Mouse (Mus musculus) heart, adult 2 months (tissue): ENCODE measurements around the gene Creb3l2. TPM values are rescaled to one million over a fixed set of nuclear protein-coding genes. Genes with fewer than 3 reads are reported as not detected.

ENCODE experiments used
- DNase-seq, 2 experiments: peaks; one replicate each; pipeline ENCODE4 v3.0.0; 2021
- H3K27ac ChIP-seq: fragments of 200-600 bp; 2 replicates; pipeline ENCODE4 v1.8.1; 2022
- H3K27me3 ChIP-seq: fragments of 200-500 bp; 2 replicates; pipeline ENCODE4 v1.6.1; 2012; ENCODE audit warnings: mild to moderate bottlenecking, low read length, inconsistent platforms, mixed read lengths; ENCODE audit not compliant: control insufficient read depth, insufficient read depth
- H3K36me3 ChIP-seq: fragments of 200-500 bp; 2 replicates; pipeline ENCODE4 v1.6.1; 2012; ENCODE audit warnings: low read length, inconsistent platforms; ENCODE audit not compliant: control insufficient read depth, insufficient read depth
- H3K4me1 ChIP-seq: fragments of 200-500 bp; 2 replicates; pipeline ENCODE4 v1.6.1; 2011; ENCODE audit warnings: low read length; ENCODE audit not compliant: control insufficient read depth, insufficient read depth
- H3K4me3 ChIP-seq: fragments of 200-600 bp; 2 replicates; pipeline ENCODE4 v1.8.1; 2022
- H3K79me2 ChIP-seq: fragments of 200-500 bp; replicated peaks from 2 replicates; pipeline ENCODE4 v1.6.1; 2012; ENCODE audit warnings: mild to moderate bottlenecking, inconsistent platforms, low read length, moderate library complexity, mixed read lengths; ENCODE audit not compliant: control insufficient read depth, insufficient read depth
- H3K9ac ChIP-seq: fragments of 200-500 bp; 2 replicates; pipeline ENCODE4 v1.6.1; 2012; ENCODE audit warnings: low read depth, mild to moderate bottlenecking, control low read depth, inconsistent platforms, low read length, mixed read lengths
- CTCF ChIP-seq: fragments of 200-600 bp; IDR thresholded peaks from 2 replicates; pipeline ENCODE4 v1.8.1; 2022; ENCODE audit warnings: antibody characterized with exemption, mild to moderate bottlenecking, moderate library complexity
- EP300 ChIP-seq: fragments of 200-500 bp; IDR thresholded peaks from 2 replicates; pipeline ENCODE4 v1.6.1; 2011; ENCODE audit warnings: low read depth, low read length, control low read depth; ENCODE audit not compliant: insufficient read depth
- POLR2A ChIP-seq: fragments of 200-500 bp; IDR thresholded peaks from 2 replicates; pipeline ENCODE4 v1.6.1; 2011; ENCODE audit warnings: mild to moderate bottlenecking, low read depth, low read length, control low read depth; ENCODE audit not compliant: insufficient read depth
- WGBS: fragments of 180-500 bp; shearing (Covaris S2); methylation state at CpG from one replicate; pipeline ENCODE4 v1.1.7; 2018; 5-methylcytosine and 5-hydroxymethylcytosine counted together
- intact Hi-C: fragments of 180-260 bp; cut with DNase I; formaldehyde crosslinking; loops from one replicate; pipeline ENCODE4 v1.15.1; 2025
- long read RNA-seq: library from polyadenylated mRNA; stranded (forward); transcript quantifications from one replicate; pipeline ENCODE4 v2.0.0, GENCODE M21; 2021
- polyA plus RNA-seq: library from polyadenylated mRNA; depleted of rRNA; stranded (reverse); fragments of >200 nt; gene quantifications from 2 replicates; pipeline ENCODE4 v1.2.3, GENCODE M21; 2012; rRNA removed
- total RNA-seq, 2 experiments: library from RNA; stranded (reverse); gene quantifications; 2 replicates each; pipeline ENCODE4 v1.2.3; 2021

Creb3l2 gene
- total RNA-seq (10 to 100 TPM; 20.5 to 26.5 TPM), polyA plus RNA-seq (16.7 and 19.2 TPM in 2 replicates)
- long read RNA-seq, full-length matches to known transcripts, result 4 of 23 reads
- long read RNA-seq, partial matches to known transcripts, result 2 of 23 reads
- long read RNA-seq, other reads (novel, unspliced or antisense), result 17 of 23 reads

DNA sequence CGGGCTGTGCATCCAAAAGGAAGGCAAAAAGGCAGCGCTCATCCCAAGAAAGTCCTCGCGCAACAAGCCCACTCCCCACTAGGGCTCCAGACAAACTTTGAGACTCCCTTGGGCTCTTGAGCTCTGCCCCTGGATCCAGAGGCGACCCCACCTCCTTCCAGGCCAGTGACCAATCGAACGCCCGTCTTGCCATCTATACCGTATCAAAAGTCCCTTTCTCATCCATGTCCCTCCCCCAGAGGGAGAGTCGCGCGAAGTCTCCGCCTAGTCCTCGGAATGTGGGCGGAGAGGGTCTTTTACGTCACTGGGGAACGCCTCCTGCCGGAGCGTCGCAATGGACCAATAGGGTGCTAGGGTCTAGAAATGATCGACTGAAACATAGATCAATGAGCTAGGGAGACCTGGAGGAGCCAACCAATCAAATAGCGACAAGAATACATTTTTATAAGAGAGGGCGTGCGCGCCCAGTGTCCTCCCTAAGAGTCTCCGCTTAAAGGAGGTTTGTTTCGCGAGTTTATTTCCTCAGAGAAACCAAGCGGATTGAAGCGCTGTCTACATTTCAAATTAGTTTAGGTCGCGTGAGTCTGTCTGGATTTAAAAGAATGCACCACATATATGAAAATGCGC lies at the start of gene Creb3l2:
Gene Creb3l2, minus strand, starts transcription at position 106 of the 627 bp plus-strand sequence.
- intact Hi-C loops, result no loop called here
- H3K27ac ChIP-seq, result peak within 1 kb of the TSS; percentile 93

DNA sequence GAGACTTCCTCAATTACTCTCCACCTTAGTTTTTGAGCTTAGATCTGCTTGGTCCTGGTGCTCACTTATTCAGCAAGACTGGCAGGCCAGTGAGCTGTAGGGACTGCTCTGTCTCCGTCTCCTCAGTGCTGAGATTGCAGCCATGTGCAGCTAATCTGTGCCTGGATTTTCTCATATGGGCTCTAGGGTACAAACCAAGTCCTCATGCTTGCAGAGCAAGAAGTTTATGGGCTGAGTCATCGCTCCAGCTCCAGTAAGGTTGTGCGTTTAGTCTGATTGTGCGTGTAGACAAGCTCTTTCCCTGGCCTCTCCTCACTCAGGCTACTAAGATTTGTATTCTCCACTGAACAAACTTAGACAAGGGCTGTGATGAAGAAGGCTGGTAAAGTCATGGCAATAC lies 44.6 kb upstream of the Creb3l2 start:
- no peak for TF ChIP-seq CTCF
- no peak for TF ChIP-seq POLR2A
- Histone ChIP-seq H3K27me3 (no peaks in the 10 kb centered on the region), H3K9ac (no peak overlapping the region), H3K36me3 (no peaks in the 10 kb centered on the region), H3K79me2 (no peaks in the 10 kb centered on the region), H3K4me3 (no peak overlapping the region), H3K4me1 (no peaks in the 10 kb centered on the region), H3K27ac (no peak overlapping the region)
- WGBS, result 58% methylated on average over 4 of the region's 4 CpGs
- no peak for DNase-seq
- intact Hi-C loops, result no loop called here

More for the DNA sequence above, at the start of gene Creb3l2:
- Histone ChIP-seq H3K36me3 (peaks cover 2% of the 10 kb centered on the region; the same call in 1 of the 2 replicates), H3K79me2 (no peaks in the 10 kb centered on the region; the same call in 1 of the 2 replicates), H3K9ac (peak within 1 kb of the TSS; percentile 82), H3K4me3 (peak within 1 kb of the TSS; percentile 100), H3K27me3 (no peaks in the 10 kb centered on the region), H3K4me1 (peaks cover 5% of the 10 kb centered on the region)
- under 1% methylated on average over 33 of the region's 33 CpGs for WGBS
- peak; percentile 96 to 98 for DNase-seq
- TF ChIP-seq EP300 (peak; percentile 73), POLR2A (peak; percentile 97), CTCF (peak; percentile 47)

GRCm38 (mm10) chr6:37484588-37485070 lies 42.7 kb upstream of the Creb3l2 start:
- no peak for TF ChIP-seq POLR2A
- TF ChIP-seq CTCF, result no peak
- no peak for TF ChIP-seq EP300
- no peaks in the 10 kb centered on the region for H3K27me3 ChIP-seq
- no peak overlapping the region for H3K9ac ChIP-seq
- H3K27ac ChIP-seq, result no peak overlapping the region
- WGBS, result 59% methylated on average over 1 of the region's 1 CpGs
- no peaks in the 10 kb centered on the region for H3K4me1 ChIP-seq
- H3K36me3 ChIP-seq, result no peaks in the 10 kb centered on the region
- no peak for DNase-seq
- no peak overlapping the region for H3K4me3 ChIP-seq
- intact Hi-C loops, result no loop called here
- no peaks in the 10 kb centered on the region for H3K79me2 ChIP-seq

- Histone ChIP-seq H3K9ac (no peak overlapping the region), H3K4me3 (no peak overlapping the region), H3K4me1 (no peaks in the 10 kb centered on the region), H3K27me3 (no peaks in the 10 kb centered on the region), H3K27ac (no peak overlapping the region), H3K36me3 (no peaks in the 10 kb centered on the region), H3K79me2 (no peaks in the 10 kb centered on the region)
- DNase-seq, result no peak
- TF ChIP-seq POLR2A, result no peak
- TF ChIP-seq EP300, result no peak
- no peak for TF ChIP-seq CTCF
- WGBS, result 63% methylated on average over 5 of the region's 5 CpGs
- intact Hi-C loops, result no loop called here
Observed at GRCm38 (mm10) chr6:37483262-37483661, 41.3 kb upstream of the Creb3l2 start.

- WGBS, result 47% methylated on average over 3 of the region's 3 CpGs
- H3K27ac ChIP-seq, result no peak overlapping the region
- no peak overlapping the region for H3K9ac ChIP-seq
- no peaks in the 10 kb centered on the region for H3K4me1 ChIP-seq
- H3K4me3 ChIP-seq, result no peak overlapping the region
- no peaks in the 10 kb centered on the region for H3K27me3 ChIP-seq
- no peaks in the 10 kb centered on the region for H3K79me2 ChIP-seq
- intact Hi-C loops, result no loop called here
- TF ChIP-seq EP300 (no peak), POLR2A (no peak), CTCF (no peak)
- no peaks in the 10 kb centered on the region for H3K36me3 ChIP-seq
- DNase-seq, result no peak
Observed at GRCm38 (mm10) chr6:37481147-37481546, 39.2 kb upstream of the Creb3l2 start.

GRCm38 (mm10) chr6:37480008-37480407 lies 38.1 kb upstream of the Creb3l2 start:
- intact Hi-C loops, result no loop called here
- no peak overlapping the region for H3K4me3 ChIP-seq
- H3K36me3 ChIP-seq, result no peaks in the 10 kb centered on the region
- no peaks in the 10 kb centered on the region for H3K4me1 ChIP-seq
- TF ChIP-seq EP300, result no peak
- no peak overlapping the region for H3K9ac ChIP-seq
- no peaks in the 10 kb centered on the region for H3K79me2 ChIP-seq
- H3K27me3 ChIP-seq, result no peaks in the 10 kb centered on the region
- DNase-seq, result no peak
- H3K27ac ChIP-seq, result no peak overlapping the region
